Mouse (Mus musculus) CD4-positive helper T cell, adult 2 months (primary cell): ENCODE measurements around the gene 1110017D15Rik.

Experiments
- DNase-seq: peaks from one replicate; pipeline ENCODE4 v3.0.0-alpha.2; 2012; ENCODE audit warnings: low read depth, missing footprints, low spot score

1110017D15Rik gene

DNA sequence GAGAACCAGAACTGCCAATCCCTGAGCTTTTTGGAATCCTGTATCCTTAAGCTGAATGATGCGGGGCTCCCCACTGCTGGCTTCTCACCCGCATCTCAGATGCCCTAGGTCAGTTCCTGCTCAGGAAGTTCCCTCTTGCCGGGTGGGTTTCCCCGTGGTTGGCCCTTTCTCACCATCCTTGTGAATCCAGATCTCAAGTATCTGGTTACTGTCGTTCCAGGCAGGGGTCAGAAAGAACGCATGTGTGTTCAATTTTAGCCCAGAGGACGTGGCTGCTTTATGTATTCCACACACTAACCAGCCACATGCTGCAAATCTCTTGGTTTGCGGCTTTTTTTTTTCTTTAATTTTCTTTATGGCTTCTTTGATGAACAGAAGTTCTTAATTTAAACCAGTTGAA is 3.4 kb downstream of the 1110017D15Rik start:
- no peak for DNase-seq

DNA sequence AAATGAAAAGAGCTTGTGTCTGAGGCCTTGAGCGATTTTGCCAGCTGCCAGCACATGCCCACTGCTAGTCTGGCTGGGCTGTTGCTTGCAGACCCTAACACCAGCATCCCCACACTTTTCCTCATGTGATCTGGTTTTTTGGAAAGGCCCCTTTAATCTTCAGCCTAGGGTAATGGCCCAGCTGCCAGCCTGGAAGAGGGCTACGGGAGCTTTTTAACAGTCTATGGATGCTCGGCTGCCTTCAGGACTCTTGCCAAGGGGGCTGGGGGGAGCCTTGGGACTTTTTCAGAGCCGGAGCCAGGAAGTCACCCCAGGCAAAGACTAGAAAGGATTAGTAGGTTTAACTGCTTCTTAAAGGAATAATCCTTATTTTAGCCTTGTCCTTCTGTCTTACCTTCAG is 3.8 kb downstream of the 1110017D15Rik start:
- no peak for DNase-seq

DNA sequence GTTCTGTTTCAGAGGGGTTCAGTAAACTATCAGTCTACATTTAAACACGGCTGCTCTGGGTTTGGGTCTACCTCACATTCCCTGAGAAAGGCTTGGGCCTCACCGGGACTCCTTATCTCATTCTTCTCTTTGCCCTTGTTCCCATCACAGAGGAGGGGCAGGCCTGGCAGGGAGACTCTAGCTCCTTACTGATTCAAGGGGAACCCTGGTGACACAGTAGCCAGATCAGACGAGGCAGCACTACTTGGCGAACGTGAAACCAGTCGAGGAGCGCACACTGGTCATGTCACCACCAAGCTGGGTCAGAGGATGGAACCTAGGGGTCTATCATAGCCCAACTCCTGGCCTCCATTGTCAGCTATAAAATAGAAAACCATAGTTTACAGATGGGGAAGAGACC is 9.1 kb downstream of the 1110017D15Rik start:
- no peak for DNase-seq

DNA sequence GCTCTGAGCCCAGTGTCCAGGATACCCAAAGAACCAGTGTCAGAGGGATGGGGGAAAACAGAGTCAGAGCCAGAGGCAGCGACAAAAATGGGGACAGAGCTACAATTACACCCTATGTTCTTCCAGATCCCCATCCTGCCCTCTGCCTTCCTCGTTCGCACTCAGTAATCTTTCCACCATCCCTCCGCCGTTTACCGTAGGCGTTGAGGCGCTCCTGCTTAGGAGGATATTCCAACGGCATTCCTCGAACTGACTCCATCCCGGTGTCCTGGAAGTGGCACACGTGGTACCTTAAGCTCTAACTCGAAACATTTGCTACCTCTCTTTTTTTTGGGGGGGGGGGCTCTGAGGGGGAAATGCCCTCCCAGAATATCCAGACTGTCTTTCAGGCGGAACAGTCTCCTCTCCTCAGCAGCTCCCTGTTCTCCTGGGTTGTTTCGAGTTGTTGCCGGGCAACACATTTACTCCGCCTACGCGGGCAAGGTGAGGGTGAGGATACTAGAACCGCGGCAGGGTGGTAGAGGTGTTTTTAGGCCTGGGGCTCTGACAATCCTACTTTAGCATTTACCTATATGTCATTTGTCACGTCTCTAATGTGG is 9.7 kb downstream of the 1110017D15Rik start:
- DNase-seq: no peak

DNA sequence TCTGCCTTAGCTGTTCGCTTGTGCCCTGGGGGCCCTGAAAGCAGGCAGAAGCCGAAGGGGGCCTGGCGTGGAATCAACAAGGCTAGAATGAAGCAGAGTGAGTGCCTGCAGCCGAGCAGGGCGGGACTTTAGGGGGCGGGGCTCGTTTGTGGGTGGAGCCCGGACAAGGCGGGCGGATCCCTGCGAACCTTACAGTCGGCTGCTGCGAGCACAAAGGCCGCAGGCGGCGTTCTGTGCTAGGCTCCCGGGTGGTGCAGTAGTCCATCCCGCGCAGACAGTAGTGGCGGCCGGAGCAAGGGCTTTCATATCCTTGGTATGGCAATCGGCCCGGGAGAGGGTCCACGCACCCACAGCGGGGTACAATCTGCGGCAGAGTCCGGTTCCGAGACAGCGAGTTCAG is 10.2 kb downstream of the 1110017D15Rik start:
- peak; percentile 76 for DNase-seq

DNA sequence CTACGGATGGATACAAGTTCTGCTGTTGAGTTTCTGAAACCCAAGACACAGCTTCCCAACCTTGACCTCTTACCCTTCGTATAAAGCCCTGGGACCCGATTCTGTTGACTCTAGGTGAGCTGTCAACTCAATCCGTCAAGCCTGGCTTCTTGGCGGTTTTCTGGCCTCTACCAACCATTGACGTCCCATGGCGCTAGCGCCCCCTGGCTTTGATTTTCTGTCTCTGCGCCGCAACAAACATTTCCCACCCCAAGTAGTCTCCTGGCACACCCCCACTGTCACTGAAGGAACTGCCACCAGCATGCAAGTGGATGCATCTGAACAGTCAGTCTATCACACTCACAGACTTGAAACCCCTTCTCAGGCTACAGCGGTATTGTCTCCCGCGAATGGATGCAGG is 11.0 kb downstream of the 1110017D15Rik start:
- DNase-seq: peak; percentile 35

DNA sequence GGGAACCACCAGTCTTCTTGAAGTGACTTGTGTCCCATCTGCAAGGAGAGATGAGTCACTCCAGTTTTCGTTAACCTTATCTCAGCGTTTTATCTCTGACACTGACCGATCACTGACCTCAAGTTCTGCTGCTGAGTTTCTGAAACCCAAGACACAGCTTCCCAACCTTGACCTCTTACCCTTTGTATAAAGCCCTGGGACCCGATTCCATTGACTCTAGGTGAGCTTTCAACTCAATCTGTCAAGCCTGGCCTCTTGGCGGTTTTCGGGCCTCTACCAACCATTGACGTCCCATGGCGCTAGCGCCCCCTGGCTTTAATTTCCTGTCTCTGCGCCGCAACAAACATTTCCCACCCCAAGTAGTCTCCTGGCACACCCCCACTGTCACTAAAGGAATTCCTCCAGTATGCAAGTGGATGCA is 12.0 kb downstream of the 1110017D15Rik start:
- DNase-seq: no peak

DNA sequence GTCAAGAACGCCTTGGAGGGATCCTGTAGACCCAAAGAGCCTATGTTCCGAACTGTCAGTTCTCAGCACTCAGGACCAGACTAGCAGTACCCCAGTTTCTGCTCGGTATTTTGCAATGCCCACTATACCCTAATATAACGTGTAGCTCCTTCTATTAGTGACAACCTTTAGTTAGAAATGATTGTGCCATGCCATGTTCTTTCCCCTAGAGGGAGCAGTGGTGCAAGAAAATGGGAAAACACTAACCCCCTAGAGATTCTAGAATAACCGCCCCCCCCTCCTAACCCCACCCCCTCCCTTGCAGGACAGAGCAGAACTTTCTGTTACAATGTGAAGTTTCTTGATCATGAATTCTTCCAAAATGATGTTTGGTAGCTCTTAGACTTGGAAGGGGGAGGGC is 12.8 kb downstream of the 1110017D15Rik start:
- no peak for DNase-seq

DNA sequence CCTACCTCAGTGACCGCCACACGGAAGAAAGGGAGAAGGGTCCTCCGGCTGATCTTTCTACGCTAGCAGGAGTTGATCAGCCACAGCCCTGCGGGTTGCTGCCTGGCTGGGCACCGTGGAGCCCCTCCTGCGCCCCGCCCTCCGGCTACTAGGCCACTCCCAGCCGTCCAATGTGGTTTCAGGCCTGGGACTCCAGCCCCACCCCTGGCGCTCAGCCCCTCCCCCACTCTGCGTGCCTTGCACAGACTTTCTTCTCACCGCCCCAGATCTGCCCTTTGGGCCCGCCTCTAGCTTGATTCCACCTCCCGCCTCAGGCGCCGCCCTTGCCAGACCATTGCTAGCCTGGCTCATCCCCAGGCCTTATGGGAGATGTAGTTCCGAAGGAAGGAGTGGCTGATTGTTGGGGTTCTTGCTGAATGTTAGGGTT is 14.1 kb downstream of the 1110017D15Rik start, which contains the start of gene AI464131:
Gene AI464131 (minus strand): TSS at position 91 of the 427 bp plus-strand sequence.
- peak; percentile 73 for DNase-seq

DNA sequence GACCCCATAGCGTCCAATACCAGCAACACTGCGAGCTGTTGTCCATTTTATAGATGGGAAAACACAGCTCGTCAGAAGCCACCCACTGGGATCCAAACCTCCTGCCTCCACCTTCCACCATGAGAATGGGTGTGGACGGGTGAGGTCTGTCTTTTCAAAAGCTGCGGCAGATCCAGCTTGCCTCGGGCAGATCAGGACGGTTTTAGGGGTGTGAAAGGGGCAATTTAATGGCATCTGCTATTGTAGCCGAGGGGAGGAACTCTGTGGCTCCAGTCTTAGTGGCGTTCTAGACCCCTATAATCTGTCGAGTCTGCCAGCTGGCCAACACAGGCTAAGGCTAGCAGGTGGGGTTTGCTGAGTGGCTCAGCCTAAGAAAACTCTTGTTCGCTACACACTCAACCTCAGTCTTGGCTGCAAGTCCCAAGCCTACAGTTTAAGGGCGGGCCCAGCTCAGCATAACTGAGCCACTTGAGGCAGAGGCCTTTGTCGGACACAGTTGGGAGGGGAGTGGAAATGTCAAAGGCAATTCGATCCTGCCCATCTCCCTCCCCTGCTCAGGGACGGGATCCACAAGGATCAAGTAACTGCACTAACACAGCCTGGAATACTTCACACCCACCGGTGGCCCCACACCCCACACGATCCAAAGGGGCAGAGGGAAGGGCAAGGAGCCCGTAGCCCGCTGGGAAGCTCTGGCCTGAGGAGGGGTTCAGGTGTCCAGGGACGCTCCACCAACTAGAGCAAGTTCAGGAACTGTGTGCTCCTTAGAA is 14.8 kb downstream of the 1110017D15Rik start:
- DNase-seq: no peak

DNA sequence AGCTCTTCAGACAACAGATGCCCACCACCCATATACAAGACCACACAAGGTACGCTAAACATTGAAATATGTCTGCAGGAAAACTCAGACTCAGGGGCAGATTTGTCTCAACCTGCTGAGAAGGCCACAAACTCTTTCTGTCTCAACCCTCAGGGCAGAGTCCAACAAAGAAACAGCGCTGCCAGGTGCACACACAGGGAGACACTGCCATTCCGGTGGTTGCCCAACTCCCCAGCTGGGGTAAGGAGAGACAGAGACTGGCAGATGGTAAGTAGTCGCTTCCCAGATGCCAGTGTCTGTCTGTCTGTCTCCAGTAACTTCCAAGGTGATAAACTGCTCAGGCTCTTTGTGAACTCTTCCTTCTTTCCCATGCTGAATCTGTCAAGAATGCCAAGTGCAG is 16.3 kb downstream of the 1110017D15Rik start:
- no peak for DNase-seq

DNA sequence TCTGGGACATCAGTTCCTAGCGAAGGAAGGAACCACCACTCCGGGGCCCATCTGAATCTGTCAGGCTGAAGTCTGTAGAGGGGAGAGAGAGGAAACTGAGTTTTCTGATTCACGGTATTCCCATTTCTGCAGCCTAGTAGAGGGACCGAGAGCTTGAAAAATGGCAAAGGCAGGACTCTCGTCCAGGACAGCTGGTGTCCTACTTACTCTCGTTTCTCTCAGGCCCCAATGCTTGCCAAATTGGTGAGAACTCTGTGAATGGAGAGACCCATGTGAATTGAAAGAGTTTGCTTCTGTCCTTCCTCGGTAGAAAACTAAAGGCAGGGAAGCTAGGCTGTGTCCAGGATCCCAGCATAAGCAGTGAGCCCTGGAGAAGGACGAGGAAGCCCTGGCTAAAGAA is 17.5 kb downstream of the 1110017D15Rik start:
- no peak for DNase-seq

DNA sequence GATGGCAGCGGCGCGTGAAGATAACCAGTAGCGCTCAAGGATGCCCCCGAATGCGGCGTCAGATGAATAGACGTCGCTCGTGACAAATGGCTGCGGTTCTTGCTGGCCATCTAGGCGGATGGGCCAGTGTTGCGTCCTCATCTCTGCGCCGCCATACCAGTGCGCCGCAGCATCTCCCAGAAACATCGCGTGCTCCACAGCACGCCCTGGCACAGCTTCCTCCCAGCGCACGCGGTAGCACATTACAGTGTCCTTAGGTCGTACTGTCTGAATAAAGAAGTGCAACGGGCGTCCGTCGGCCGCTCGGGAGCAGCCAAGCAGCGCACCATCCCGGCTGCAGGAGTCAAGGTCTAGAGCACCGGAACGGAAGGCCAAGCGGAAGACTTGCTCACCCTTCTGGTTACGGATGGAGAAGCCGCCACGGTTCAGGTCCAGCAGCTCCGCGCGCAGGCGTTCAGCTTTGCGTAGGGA is 18.2 kb downstream of the 1110017D15Rik start:
- no peak for DNase-seq

DNA sequence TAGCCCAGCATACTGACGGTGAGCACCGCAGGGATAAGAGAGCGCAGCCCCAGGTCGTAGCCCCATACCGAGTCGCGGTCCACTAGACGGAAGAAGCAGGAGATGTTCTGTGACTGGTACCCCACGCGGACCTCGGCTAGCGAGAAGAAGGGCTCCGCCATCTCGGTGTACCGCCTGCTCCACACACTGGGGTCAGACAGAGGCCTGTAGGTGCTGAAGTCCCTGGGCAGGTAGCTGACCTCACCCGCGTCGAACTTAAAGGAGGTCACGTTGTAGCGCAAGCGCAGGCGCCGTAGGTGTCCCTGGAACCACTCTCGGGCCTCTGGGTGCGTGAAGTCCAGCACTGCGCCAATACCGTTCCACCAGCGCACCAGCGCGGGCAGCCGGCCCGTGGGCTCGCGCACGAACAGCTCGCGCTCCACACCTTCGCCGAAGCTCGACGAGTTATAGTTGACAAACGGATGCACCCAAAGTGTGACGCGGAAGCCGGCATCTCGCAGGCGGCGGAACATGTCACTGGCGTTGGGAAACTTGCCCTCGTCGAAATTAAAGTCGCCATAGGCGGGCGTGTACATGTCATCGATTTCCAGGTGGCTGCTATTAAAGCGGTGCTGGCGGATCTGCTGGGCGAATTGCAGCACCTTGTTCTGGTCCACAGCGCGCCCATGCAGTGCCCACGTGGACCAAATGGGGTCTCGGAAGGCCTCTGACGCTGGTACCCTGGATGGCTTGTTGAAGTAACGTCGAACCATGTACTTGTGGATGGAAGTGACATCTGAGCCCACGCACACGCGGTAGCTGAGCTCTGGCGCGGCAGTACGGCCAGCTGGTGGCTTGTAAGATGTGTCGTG is 18.9 kb downstream of the 1110017D15Rik start:
- DNase-seq: no peak

DNA sequence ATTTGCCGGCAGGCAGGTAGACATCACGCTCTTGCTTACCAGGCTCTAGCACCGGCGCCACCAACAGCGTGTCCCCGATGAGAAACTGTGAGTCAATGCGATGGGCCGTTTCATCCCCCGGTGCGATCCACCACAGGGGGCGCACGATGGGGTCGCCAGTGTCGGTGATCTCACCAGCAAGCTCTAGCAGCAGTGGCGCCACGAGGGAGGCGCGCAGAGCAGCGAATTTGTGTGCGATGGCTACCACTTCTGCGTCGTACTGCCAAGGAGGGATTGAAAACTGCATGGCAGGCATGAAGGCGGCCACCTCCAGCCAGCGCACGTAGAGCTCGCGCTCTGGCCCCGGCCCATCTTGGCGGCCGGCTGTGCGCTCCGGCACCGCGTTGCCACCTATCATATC is 19.6 kb downstream of the 1110017D15Rik start:
- no peak for DNase-seq

DNA sequence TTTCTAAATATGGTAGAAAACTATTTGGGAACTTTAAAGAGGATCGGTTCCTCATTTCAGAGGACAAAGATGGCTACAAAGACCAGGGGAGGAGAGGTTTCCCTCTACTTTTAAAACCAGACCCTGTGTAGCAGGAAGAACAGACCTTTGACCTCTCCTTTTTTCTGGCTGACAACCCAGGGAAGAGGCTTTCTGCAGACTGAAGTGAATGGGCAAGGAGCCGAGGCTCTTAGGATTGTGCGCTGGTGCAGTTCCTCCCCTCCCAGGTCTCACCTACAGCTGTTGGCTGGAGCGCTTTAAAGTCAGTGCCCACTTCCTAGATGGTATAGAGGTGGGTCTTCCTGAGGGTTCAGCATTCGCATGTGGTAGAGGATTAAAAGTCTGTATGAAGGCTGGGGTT is 20.1 kb downstream of the 1110017D15Rik start:
- no peak for DNase-seq

DNA sequence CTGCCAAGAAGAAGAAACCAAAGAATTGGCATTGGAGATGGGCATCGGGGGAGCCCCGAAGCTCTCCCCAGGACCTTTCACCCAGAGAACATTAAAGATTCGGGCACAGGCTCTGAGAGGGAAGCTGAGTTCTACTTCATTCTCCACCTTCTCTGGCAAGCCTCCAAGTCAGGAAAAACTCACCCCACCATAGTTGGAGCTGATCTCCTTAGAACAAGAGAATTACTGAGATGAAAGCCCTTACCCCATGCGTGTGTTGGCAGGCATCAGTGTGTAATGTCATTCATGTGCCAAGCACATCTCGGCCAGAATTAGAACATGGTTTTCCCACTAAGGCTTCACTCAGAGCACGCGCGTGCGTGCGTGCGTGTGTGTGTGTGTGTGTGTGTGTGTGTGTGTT is 21.3 kb downstream of the 1110017D15Rik start:
- DNase-seq: no peak

DNA sequence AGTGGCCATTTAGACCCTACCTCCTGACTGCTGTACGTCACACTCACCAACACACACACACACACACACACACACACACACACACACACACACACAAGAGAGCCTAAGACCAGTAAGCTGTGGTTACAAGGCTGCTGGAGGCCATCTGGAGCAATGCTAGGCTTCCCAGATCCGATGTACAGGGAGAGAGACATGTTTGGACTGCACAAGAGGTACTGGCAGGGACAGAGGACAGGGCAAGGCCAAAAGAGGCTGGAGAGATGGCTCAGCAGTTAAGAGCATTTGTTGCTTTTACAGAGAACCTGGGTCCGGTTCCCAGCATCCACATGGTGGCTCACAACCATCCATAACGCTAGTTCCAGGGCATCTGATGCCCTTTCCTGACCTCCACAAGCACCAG is 22.1 kb downstream of the 1110017D15Rik start:
- no peak for DNase-seq

DNA sequence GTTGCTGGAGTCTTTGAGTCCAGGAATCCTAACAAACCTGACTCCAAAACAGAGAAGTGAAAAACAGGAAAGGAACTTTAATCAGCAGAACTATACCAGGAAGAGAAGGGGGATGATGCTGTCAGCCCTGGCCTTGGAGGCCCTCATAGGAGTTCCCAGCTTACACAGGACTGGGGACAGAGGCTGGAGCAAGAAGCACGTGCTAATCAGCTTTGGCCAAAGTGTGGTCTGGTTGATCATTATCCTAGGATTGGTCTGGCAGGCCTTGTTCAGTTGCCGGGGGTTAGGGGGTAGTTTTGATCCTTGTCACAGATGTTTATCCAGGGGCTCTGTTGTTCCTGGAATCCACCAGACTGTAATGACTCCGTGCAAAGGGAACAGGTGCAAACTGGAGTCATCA is 22.8 kb downstream of the 1110017D15Rik start:
- no peak for DNase-seq

DNA sequence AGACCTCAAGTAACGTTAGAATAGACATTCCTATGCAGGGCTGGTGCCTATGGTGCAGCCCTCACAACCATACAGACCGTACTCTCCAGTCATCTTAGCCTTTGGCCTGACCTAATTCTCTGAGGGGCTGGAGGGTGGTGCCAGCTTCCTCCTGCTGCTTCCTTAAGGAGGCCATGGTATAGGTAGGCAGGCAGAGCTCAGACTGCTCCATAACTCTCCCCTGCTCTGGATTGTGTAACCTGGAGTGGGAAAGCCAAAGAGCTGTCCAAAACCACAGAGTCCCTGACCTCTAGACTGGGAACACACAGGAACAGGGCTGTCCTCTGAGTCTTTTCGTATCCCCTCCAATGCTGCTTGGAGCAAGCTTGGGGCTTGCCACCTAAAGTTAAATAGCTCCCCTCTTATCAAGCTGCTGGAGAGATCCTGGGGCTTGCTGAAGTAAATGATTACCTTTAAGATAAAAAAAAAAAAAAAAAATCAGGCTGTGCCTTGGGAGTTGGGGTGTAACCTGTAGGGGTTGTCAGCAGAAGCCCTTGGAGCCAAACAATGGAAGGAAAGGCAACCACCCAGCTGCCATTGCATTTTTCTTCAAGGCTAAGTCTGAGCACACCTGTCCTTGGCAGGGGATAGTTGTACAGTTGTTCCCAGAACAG is 23.5 kb downstream of the 1110017D15Rik start:
- DNase-seq: no peak

DNA sequence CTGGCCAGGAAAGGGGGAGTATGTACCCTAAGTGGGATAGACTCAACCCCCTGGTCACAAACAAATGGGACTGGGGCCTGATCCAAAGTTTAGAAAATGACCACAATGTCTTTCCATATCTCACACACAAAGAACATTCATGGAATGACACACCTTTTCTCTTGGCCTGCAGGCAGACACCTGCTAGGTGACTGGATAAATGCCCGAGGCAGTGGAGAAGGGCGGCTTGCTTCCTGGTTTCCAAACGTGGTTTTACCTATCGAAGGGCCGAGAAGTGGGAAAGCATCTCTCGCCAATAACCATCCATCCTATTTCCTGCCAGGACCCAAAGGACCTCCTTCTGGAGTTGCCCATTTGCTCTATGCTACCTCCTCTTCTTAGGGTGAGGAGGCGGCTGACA is 24.2 kb downstream of the 1110017D15Rik start:
- no peak for DNase-seq

DNA sequence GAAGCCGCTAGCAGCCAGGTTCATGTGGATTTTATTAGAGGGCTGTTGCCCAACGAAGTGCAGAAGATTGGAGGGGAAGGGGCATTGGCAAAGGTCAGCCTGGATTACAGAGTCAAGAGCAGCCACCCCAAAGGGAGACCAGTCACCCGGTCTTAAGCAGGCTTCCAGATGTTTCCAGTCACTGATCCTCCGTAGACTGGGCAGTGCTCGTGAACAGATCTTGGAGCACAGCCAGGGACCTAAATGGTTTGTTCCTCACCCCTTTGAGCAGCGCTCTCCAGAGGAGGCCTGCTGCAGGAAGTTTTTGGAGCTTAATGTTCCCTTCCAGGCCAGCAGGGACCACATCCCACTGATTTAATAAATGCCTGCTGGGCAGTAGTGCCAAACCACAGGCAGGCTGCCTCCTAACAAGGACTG is 35.5 kb downstream of the 1110017D15Rik start:
- no peak for DNase-seq
